Mouse (Mus musculus): ENCODE results near the gene Acod1.

GRCm38 (mm10) chr14:103048292-103049086, 1.7 kb downstream of the Acod1 start:
- TF ChIP-seq EP300 (optimal IDR thresholded peaks at IDR 0.05) (no peak), CTCF (IDR thresholded peaks at IDR 0.05; ENCODE audit: low read depth) (no peak)
